Mouse (Mus musculus): Measurements from ENCODE around the gene Slc5a8. TPM values are rescaled to one million over a fixed set of nuclear protein-coding genes. Genes with fewer than 3 reads are reported as not detected.

Gene Slc5a8
- polyA plus RNA-seq, 1 experiment = not detected

- Histone ChIP-seq H3K27ac (ENCODE audit: insufficient read depth, low read depth, low read length) (no peak overlapping the region), H3K4me1 (ENCODE audit: control insufficient read depth, insufficient read depth, low read length) (no peaks in the 10 kb centered on the region), H3K4me3 (ENCODE audit: insufficient read depth, low read length) (no peak overlapping the region)
- TF ChIP-seq POLR2A (IDR thresholded peaks at IDR 0.05; ENCODE audit: borderline replicate concordance, low read depth, low read length) (no peak), CTCF (IDR thresholded peaks at IDR 0.05; ENCODE audit: low read depth, low read length) (no peak)
Observed at GRCm38 (mm10) chr10:88883721-88884120, 2.1 kb upstream of the Slc5a8 start.

- Histone ChIP-seq H3K4me3 (ENCODE audit: insufficient read depth, low read length) (no peak overlapping the region), H3K27ac (ENCODE audit: insufficient read depth, low read depth, low read length) (no peak overlapping the region), H3K4me1 (ENCODE audit: control insufficient read depth, insufficient read depth, low read length) (no peaks in the 10 kb centered on the region)
- TF ChIP-seq POLR2A (IDR thresholded peaks at IDR 0.05; ENCODE audit: borderline replicate concordance, low read depth, low read length) (no peak), CTCF (IDR thresholded peaks at IDR 0.05; ENCODE audit: low read depth, low read length) (no peak)
Observed at GRCm38 (mm10) chr10:88884836-88885235, 956 bp upstream of the Slc5a8 start.

- Histone ChIP-seq H3K4me3 (ENCODE audit: insufficient read depth, low read length) (no peak overlapping the region), H3K4me1 (ENCODE audit: control insufficient read depth, insufficient read depth, low read length) (no peaks in the 10 kb centered on the region), H3K27ac (ENCODE audit: insufficient read depth, low read depth, low read length) (no peak overlapping the region)
- TF ChIP-seq POLR2A (IDR thresholded peaks at IDR 0.05; ENCODE audit: borderline replicate concordance, low read depth, low read length) (no peak), CTCF (IDR thresholded peaks at IDR 0.05; ENCODE audit: low read depth, low read length) (no peak)
Observed at GRCm38 (mm10) chr10:88886114-88886513, 322 bp downstream of the Slc5a8 start.

- TF ChIP-seq CTCF (IDR thresholded peaks at IDR 0.05; ENCODE audit: low read depth, low read length) (no peak), POLR2A (IDR thresholded peaks at IDR 0.05; ENCODE audit: borderline replicate concordance, low read depth, low read length) (no peak)
- no peak overlapping the region for H3K27ac ChIP-seq (ENCODE audit: insufficient read depth, low read depth, low read length)
Observed at GRCm38 (mm10) chr10:88888376-88888775, 2.6 kb downstream of the Slc5a8 start.

GRCm38 (mm10) chr10:88891410-88891809 lies 5.6 kb downstream of the Slc5a8 start:
- H3K27ac ChIP-seq (ENCODE audit: insufficient read depth, low read depth, low read length) = no peak overlapping the region
- no peak overlapping the region for H3K4me3 ChIP-seq (ENCODE audit: insufficient read depth, low read length)
- TF ChIP-seq CTCF (IDR thresholded peaks at IDR 0.05; ENCODE audit: low read depth, low read length) (no peak), POLR2A (IDR thresholded peaks at IDR 0.05; ENCODE audit: borderline replicate concordance, low read depth, low read length) (no peak)
- H3K4me1 ChIP-seq (ENCODE audit: control insufficient read depth, insufficient read depth, low read length) = no peaks in the 10 kb centered on the region

More at GRCm38 (mm10) chr10:88888376-88888775, 2.6 kb downstream of the Slc5a8 start:
- no peak overlapping the region for H3K4me3 ChIP-seq (ENCODE audit: insufficient read depth, low read length)
- H3K4me1 ChIP-seq (ENCODE audit: control insufficient read depth, insufficient read depth, low read length) = no peaks in the 10 kb centered on the region

- H3K4me3 ChIP-seq (ENCODE audit: insufficient read depth, low read length) = no peak overlapping the region
Observed at GRCm38 (mm10) chr10:88892560-88893087, 6.8 kb downstream of the Slc5a8 start.

GRCm38 (mm10) chr10:88897032-88897431 lies 11.2 kb downstream of the Slc5a8 start:
- no peak for TF ChIP-seq POLR2A (IDR thresholded peaks at IDR 0.05; ENCODE audit: borderline replicate concordance, low read depth, low read length)
- no peak for TF ChIP-seq CTCF (IDR thresholded peaks at IDR 0.05; ENCODE audit: low read depth, low read length)
- H3K4me1 ChIP-seq (ENCODE audit: control insufficient read depth, insufficient read depth, low read length) = no peaks in the 10 kb centered on the region

More at GRCm38 (mm10) chr10:88892560-88893087, 6.8 kb downstream of the Slc5a8 start:
- no peak overlapping the region for H3K27ac ChIP-seq (ENCODE audit: insufficient read depth, low read depth, low read length)
- H3K4me1 ChIP-seq (ENCODE audit: control insufficient read depth, insufficient read depth, low read length) = no peaks in the 10 kb centered on the region
- no peak for TF ChIP-seq POLR2A (IDR thresholded peaks at IDR 0.05; ENCODE audit: borderline replicate concordance, low read depth, low read length)
- TF ChIP-seq CTCF (IDR thresholded peaks at IDR 0.05; ENCODE audit: low read depth, low read length) = no peak

GRCm38 (mm10) chr10:88949649-88950296 lies 64.0 kb downstream of the Slc5a8 start:
- no peaks in the 10 kb centered on the region for H3K4me1 ChIP-seq (ENCODE audit: control insufficient read depth, insufficient read depth, low read length)
- no peak for TF ChIP-seq POLR2A (IDR thresholded peaks at IDR 0.05; ENCODE audit: borderline replicate concordance, low read depth, low read length)
- no peak for TF ChIP-seq CTCF (IDR thresholded peaks at IDR 0.05; ENCODE audit: low read depth, low read length)
- H3K4me3 ChIP-seq (ENCODE audit: insufficient read depth, low read length) = no peak overlapping the region
- H3K27ac ChIP-seq (ENCODE audit: insufficient read depth, low read depth, low read length) = no peak overlapping the region

More at GRCm38 (mm10) chr10:88897032-88897431, 11.2 kb downstream of the Slc5a8 start:
- no peak overlapping the region for H3K4me3 ChIP-seq (ENCODE audit: insufficient read depth, low read length)
- H3K27ac ChIP-seq (ENCODE audit: insufficient read depth, low read depth, low read length) = no peak overlapping the region

- Histone ChIP-seq H3K4me1 (ENCODE audit: control insufficient read depth, insufficient read depth, low read length) (no peaks in the 10 kb centered on the region), H3K4me3 (ENCODE audit: insufficient read depth, low read length) (no peak overlapping the region), H3K27ac (ENCODE audit: insufficient read depth, low read depth, low read length) (no peak overlapping the region)
- TF ChIP-seq CTCF (IDR thresholded peaks at IDR 0.05; ENCODE audit: low read depth, low read length) = no peak
- no peak for TF ChIP-seq POLR2A (IDR thresholded peaks at IDR 0.05; ENCODE audit: borderline replicate concordance, low read depth, low read length)
Observed at GRCm38 (mm10) chr10:88950297-88950653, 64.5 kb downstream of the Slc5a8 start.

GRCm38 (mm10) chr10:88960791-88961190 lies 75.0 kb downstream of the Slc5a8 start:
- Histone ChIP-seq H3K27ac (ENCODE audit: insufficient read depth, low read depth, low read length) (no peak overlapping the region), H3K4me3 (ENCODE audit: insufficient read depth, low read length) (no peak overlapping the region), H3K4me1 (ENCODE audit: control insufficient read depth, insufficient read depth, low read length) (no peaks in the 10 kb centered on the region)
- TF ChIP-seq CTCF (IDR thresholded peaks at IDR 0.05; ENCODE audit: low read depth, low read length) (no peak), POLR2A (IDR thresholded peaks at IDR 0.05; ENCODE audit: borderline replicate concordance, low read depth, low read length) (no peak)

Measured in bone marrow macrophage, adult 2 months (primary cell).